Mouse (Mus musculus) forebrain, embryonic 13.5 days (tissue): Measurements from ENCODE around the gene 2210016F16Rik. TPM values are rescaled to one million over a fixed set of nuclear protein-coding genes. Genes with fewer than 3 reads are reported as not detected.
A peak's percentile ranks its signal among the peaks of the same experiment; 100 is the strongest.
"Not testable (repeated sequence)": the region's sequence is repeated elsewhere in the genome, so short reads cannot be mapped to it uniquely, and the experiment has no call there.

Source experiments
- ATAC-seq: fragments of 200-750 bp; cut with Nextera tagmentation; 2 replicates; pipeline ENCODE4 v1.8.0; 2017
- H3K27ac ChIP-seq: fragments of 300-500 bp; sonication (generic); 2 replicates; pipeline ENCODE4 v1.5.1; 2015; ENCODE audit warnings: inconsistent platforms, mild to moderate bottlenecking, moderate library complexity
- H3K27me3 ChIP-seq: fragments of 300-500 bp; sonication (generic); 2 replicates; pipeline ENCODE4 v1.6.1; 2015; ENCODE audit warnings: mild to moderate bottlenecking, inconsistent platforms
- H3K36me3 ChIP-seq: fragments of 300-500 bp; sonication (generic); 2 replicates; pipeline ENCODE4 v1.6.1; 2015; ENCODE audit warnings: mild to moderate bottlenecking, inconsistent platforms; ENCODE audit not compliant: poor library complexity, severe bottlenecking
- H3K4me1 ChIP-seq: fragments of 300-500 bp; sonication (generic); 2 replicates; pipeline ENCODE4 v1.6.1; 2015; ENCODE audit warnings: inconsistent platforms
- H3K4me2 ChIP-seq: fragments of 300-500 bp; sonication (generic); 2 replicates; pipeline ENCODE4 v1.6.1; 2015; ENCODE audit warnings: inconsistent platforms, mild to moderate bottlenecking, moderate library complexity
- H3K4me3 ChIP-seq: fragments of 300-500 bp; sonication (generic); 2 replicates; pipeline ENCODE4 v1.5.1; 2015; ENCODE audit warnings: mild to moderate bottlenecking, inconsistent platforms
- H3K9ac ChIP-seq: fragments of 300-500 bp; sonication (generic); 2 replicates; pipeline ENCODE4 v1.6.1; 2015; ENCODE audit warnings: mild to moderate bottlenecking, inconsistent platforms
- H3K9me3 ChIP-seq: fragments of 300-500 bp; sonication (generic); replicated peaks from 2 replicates; pipeline ENCODE4 v1.6.1; 2016; ENCODE audit warnings: inconsistent platforms
- WGBS: fragments of 180-500 bp; shearing (Covaris S2); methylation state at CpG from one replicate; pipeline ENCODE4 v1.1.7; 2015; 5-methylcytosine and 5-hydroxymethylcytosine counted together
- polyA plus RNA-seq: library from polyadenylated mRNA; unstranded; fragments of >200 nt; fragmentation: Nextera tagmentation; extraction: Ambion mirVana; gene quantifications from 2 replicates; pipeline ENCODE4 v1.2.1, GENCODE M21; 2015

Gene 2210016F16Rik
- polyA plus RNA-seq, 1 experiment from 2014 or later, result 24.4 TPM

DNA sequence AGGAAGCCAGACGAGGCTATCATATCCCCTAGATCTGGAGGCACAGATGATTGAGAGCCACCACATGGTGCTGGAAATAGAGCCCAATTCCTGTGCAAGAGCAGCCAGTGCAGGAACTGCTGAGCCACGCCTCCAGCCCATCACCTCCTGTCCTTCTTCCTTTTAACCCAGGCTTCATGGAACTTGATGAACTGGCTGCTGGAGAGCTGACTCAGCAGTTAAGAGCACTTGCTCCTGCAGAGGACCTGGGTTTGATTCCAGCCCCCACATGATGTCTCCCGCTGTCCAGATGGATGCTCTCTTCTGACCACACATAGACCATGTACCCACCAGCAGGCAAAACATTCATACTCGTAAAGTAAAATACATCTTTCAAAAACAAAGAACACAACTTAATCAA is 16.2 kb downstream of the 2210016F16Rik start:
- H3K4me2 ChIP-seq, result no peak overlapping the region
- no peaks in the 10 kb centered on the region for H3K9me3 ChIP-seq
- no peaks in the 10 kb centered on the region for H3K4me1 ChIP-seq
- ATAC-seq, result no peak
- no peaks in the 10 kb centered on the region for H3K27me3 ChIP-seq
- 87% methylated on average over 4 of the region's 4 CpGs for WGBS
- no peak overlapping the region for H3K27ac ChIP-seq
- H3K4me3 ChIP-seq, result no peak overlapping the region
- H3K9ac ChIP-seq, result no peak overlapping the region
- H3K36me3 ChIP-seq, result no peaks in the 10 kb centered on the region

DNA sequence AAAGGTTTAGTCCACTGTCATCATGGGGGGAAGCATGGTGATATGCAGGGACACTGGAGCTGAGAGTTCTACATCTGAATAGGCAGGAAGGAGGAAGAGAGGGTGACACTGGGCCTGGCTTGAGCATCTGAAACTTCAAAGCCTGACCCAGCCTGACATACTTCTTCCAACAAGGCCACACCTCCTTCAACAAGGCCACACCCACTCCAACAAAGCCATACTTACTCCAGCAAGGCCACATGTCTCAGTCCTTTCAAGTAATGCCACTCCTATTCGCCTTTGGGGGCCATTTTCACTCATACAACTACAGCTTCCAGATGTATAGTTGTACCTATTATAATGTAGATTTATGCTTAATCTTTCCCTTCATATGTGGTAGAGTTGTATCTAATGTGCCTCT is 17.4 kb downstream of the 2210016F16Rik start:
- Histone ChIP-seq H3K27ac (no peak overlapping the region), H3K27me3 (no peaks in the 10 kb centered on the region), H3K4me2 (no peak overlapping the region), H3K36me3 (no peaks in the 10 kb centered on the region), H3K4me1 (no peaks in the 10 kb centered on the region), H3K4me3 (no peak overlapping the region), H3K9me3 (no peaks in the 10 kb centered on the region), H3K9ac (no peak overlapping the region)
- WGBS, result 71% methylated on average over 1 of the region's 1 CpGs
- ATAC-seq, result no peak

DNA sequence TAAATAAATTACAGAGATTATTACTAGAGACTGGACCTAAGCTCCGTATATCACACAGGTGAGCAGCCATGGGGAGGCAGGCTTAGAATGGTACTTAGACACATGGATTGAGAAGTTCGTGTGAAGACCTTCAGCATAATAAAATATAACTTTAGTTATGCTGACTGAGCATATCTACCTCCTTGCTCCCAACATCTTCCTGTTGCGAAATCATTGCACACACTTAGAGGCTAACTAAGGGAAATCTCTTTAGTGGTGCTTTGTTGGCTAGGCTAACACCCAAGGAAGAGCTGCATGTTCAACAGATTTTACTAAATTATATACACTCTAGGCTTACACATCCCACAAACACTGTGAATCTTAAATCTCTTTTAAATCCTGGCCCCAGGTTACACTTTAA is 18.7 kb downstream of the 2210016F16Rik start:
- Histone ChIP-seq H3K36me3 (no peaks in the 10 kb centered on the region), H3K27ac (no peak overlapping the region), H3K9me3 (no peaks in the 10 kb centered on the region), H3K27me3 (no peaks in the 10 kb centered on the region), H3K4me3 (no peak overlapping the region), H3K4me1 (no peaks in the 10 kb centered on the region), H3K9ac (no peak overlapping the region), H3K4me2 (no peak overlapping the region)
- 94% methylated on average over 3 of the region's 3 CpGs for WGBS
- ATAC-seq, result no peak

DNA sequence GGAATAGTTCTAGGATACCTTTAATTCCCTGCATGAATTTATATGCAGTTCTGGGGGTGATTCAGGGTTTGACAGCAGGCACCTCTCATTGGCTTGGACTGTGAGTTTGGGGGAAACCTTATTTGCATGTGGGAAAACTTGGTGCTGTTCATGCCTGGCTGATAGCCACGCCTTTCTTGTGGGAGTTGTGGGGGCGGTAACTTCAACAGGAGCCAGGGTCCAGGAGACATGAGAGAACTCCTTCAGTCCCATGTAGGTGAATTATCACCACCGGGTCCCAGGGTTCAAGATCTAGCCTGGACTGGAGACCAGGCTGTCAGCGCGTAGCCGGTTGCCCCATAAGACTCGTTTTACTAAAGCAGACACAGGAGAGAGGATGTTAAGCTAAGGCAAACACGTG is 19.8 kb downstream of the 2210016F16Rik start:
- not testable (repeated sequence) for H3K4me1 ChIP-seq, H3K9ac ChIP-seq, ATAC-seq, H3K27ac ChIP-seq, H3K9me3 ChIP-seq, H3K36me3 ChIP-seq, H3K4me3 ChIP-seq, H3K4me2 ChIP-seq, H3K27me3 ChIP-seq
- WGBS, result 84% methylated on average over 8 of the region's 8 CpGs

DNA sequence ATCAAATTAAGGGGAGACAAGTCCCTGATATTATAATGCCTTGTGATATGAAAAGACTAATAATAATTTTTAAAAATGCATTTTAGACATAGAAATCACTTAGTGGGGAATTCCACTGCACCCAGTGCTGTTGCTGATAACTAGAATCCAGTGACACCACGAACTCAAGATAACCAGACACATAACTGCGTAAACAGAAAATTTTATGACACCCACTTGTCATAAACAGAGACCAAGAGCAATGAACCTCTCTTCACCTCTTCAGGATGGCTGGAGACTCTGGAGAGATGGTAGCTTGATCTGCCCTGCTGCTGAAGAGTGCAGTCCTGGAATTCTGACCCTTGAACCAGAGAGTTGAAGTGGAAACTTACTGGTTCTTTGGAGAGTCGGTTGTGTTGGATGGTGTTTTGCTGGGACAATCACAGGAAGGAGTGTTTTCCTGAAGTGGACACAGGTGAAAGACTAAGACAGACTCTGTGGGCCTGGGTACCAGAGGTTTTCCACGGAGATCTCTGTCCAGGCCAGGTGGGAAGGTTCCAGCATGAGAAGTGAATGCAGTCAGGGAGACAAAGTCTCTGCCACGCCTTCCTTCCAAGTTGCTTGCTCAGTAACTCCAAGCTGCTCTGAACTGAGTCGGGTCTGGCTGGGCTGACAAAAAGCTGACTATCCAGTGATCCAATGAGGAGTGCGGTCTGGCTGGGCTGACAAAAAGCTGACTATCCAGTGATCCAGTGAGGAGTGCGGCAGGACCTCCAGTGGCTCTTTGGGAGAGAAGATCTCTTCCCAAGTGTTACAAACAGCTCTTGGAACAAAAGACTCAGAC is 20.5 kb downstream of the 2210016F16Rik start:
- 79% methylated on average over 8 of the region's 8 CpGs for WGBS
- H3K27me3 ChIP-seq, result no peaks in the 10 kb centered on the region
- H3K9me3 ChIP-seq, result no peaks in the 10 kb centered on the region
- H3K4me1 ChIP-seq, result no peaks in the 10 kb centered on the region
- ATAC-seq, result no peak
- H3K9ac ChIP-seq, result no peak overlapping the region
- H3K4me3 ChIP-seq, result no peak overlapping the region
- no peaks in the 10 kb centered on the region for H3K36me3 ChIP-seq
- no peak overlapping the region for H3K27ac ChIP-seq
- H3K4me2 ChIP-seq, result no peak overlapping the region

DNA sequence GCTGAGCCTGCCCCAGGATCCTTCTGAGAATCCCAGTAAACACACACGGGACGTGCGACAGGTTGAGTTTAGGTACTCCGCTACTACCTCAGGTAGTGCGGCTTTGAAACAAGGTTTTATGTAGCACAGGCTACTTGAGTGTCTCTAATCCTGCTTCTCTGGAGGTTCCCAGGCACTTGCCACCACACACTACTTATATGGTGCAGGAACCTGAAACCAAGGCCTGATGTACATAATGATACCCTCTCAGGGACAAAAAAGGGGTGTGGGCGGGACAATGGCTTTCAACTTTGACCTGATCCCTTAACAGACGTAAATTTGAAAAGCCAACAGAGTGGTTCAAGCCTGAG is 25.7 kb downstream of the 2210016F16Rik start:
- Histone ChIP-seq H3K27me3 (no peaks in the 10 kb centered on the region), H3K36me3 (no peaks in the 10 kb centered on the region), H3K4me3 (peak overlapping the region; percentile 74), H3K9ac (peak overlapping the region; percentile 80), H3K9me3 (no peaks in the 10 kb centered on the region), H3K27ac (no peak overlapping the region), H3K4me2 (peak overlapping the region; percentile 95), H3K4me1 (0 out of 2 replicates have a peak, but pooled peaks cover 3% of the 10 kb centered on the region)
- no peak for ATAC-seq
- WGBS, result 3% methylated on average over 7 of the region's 7 CpGs

DNA sequence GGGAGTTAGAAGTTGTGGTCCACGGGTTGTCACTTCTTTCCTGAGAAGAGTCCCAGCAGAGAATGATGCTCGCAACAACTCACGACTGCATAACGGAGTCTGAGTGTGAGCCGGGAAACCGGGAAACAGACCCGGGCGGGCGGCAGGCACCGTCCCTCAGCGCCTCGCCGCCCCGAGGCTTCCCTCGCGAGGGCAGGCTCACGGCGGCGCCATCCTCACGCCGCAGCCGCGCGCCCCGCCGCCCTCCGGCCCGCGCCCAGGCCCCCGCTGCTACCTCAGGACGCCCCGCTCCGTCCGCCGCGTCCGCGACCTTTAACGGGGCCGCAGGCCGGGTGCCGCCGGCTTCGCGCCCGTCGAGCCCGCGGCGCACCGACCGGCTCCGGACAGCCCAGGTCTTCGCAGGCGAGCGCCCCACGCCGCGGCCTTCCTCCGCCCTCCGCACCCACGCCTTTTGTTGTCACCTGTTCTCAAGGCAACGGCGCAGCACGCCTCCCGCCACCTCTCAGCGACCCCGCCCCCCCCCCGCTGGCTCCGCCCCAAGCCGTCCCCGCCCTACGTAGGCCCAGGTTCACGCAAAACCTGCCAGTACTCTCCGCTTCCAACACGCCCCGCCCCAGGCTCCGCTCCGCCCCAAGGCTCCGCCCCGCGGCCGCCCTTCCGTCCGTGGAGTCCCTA is 26.3 kb downstream of the 2210016F16Rik start, which contains the start of gene Kif27:
Kif27 (minus strand) TSS at position 494 of the 675 bp plus-strand sequence.
- Histone ChIP-seq H3K27ac (no peak within 1 kb of the TSS), H3K36me3 (no peaks in the 10 kb centered on the region), H3K27me3 (no peaks in the 10 kb centered on the region), H3K9ac (peak within 1 kb of the TSS; percentile 80), H3K4me2 (peak within 1 kb of the TSS; percentile 95), H3K9me3 (no peaks in the 10 kb centered on the region), H3K4me3 (peak within 1 kb of the TSS; percentile 74), H3K4me1 (0 out of 2 replicates have a peak, but pooled peaks cover 3% of the 10 kb centered on the region)
- ATAC-seq, result peak; percentile 99
- WGBS, result under 1% methylated on average over 46 of the region's 85 CpGs

DNA sequence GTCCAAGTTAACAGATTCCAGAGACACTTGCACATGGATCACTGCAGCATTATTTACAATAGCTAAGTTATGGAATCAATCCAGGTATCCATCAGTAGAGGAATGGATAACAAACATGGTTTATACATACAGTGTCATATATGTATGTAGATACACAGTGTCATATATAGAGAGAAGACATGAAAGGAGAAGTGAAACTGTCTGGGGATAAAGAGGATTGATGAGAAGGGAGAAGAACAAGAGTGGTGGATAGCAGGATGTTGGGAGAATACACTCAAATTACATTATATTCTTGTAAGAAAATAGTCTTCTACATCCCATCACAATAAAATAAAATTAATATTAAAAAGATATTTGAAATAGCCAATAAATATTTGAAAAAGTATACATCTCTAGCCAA is 32.0 kb downstream of the 2210016F16Rik start:
- Histone ChIP-seq H3K4me2 (no peak overlapping the region), H3K9ac (no peak overlapping the region), H3K4me3 (no peak overlapping the region), H3K4me1 (no peaks in the 10 kb centered on the region), H3K27ac (no peak overlapping the region), H3K9me3 (no peaks in the 10 kb centered on the region), H3K27me3 (no peaks in the 10 kb centered on the region), H3K36me3 (no peaks in the 10 kb centered on the region)
- no peak for ATAC-seq

DNA sequence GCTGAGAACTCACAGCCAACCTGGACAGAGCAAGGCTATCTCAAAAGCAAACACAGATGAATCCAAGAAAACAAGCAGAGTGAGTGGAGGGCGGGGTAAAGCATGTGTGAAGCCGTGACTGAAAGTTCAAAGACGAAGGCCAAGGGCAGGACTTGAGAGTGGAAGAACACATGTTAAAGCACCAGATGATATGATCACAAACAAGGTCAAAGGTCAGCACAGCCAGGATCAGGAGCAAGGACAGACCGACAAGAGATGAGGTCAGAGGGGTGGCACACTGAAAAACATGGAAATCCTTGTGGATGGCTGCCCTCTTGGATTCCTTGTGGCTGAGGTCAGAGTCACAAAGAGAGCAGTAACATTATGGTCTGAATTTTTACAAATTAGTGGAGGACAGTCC is 34.4 kb downstream of the 2210016F16Rik start:
- 80% methylated on average over 4 of the region's 4 CpGs for WGBS
- Histone ChIP-seq H3K9me3 (no peaks in the 10 kb centered on the region), H3K4me1 (no peaks in the 10 kb centered on the region), H3K9ac (no peak overlapping the region), H3K27me3 (no peaks in the 10 kb centered on the region), H3K27ac (no peak overlapping the region), H3K36me3 (no peaks in the 10 kb centered on the region), H3K4me2 (no peak overlapping the region), H3K4me3 (no peak overlapping the region)
- no peak for ATAC-seq

DNA sequence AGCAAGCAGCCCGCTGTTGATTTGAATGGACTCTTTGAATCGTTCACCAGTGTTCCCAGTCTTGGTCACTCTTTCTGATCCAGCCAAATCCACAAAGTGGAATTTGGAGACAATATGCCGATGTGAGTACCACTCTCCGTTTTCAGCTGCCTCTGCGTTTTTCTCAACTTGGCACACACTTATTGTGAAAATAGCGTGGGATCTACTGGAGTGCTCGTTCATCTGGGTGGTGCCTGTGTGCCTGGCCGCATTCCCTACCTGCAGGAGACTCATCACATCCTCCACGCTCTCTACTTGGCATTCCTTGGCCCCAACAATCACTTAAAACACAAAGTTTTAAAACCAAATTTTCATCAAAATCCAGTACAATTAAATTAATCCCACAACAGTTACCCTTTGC is 40.5 kb downstream of the 2210016F16Rik start:
- 82% methylated on average over 9 of the region's 9 CpGs for WGBS
- no peak overlapping the region for H3K4me2 ChIP-seq
- no peak for ATAC-seq
- H3K9me3 ChIP-seq, result no peaks in the 10 kb centered on the region
- H3K36me3 ChIP-seq, result no peaks in the 10 kb centered on the region
- no peaks in the 10 kb centered on the region for H3K27me3 ChIP-seq
- no peak overlapping the region for H3K9ac ChIP-seq
- no peak overlapping the region for H3K27ac ChIP-seq
- H3K4me1 ChIP-seq, result no peaks in the 10 kb centered on the region
- no peak overlapping the region for H3K4me3 ChIP-seq

DNA sequence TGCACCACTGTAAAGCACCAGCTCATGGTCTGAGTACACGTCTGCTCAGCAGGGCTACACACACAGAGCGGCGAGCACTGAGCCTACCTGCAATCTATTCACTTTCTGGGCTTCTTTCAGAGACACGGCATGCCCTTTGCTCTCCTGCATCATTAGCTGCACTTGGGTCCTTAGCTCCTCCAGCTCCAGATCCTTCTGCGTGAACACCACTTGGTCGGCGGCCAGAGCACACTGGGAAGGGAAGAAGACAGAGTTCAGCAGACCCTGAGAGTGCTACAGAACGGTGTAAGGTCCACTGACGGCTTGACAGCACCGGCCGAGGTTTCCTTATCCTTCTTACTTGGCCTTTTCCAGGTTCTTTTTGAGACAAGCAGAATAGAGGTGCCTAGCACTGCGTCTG is 47.6 kb downstream of the 2210016F16Rik start:
- H3K9me3 ChIP-seq, result no peaks in the 10 kb centered on the region
- ATAC-seq, result no peak
- 77% methylated on average over 12 of the region's 12 CpGs for WGBS
- H3K4me1 ChIP-seq, result no peaks in the 10 kb centered on the region
- no peaks in the 10 kb centered on the region for H3K27me3 ChIP-seq
- H3K27ac ChIP-seq, result no peak overlapping the region
- no peak overlapping the region for H3K9ac ChIP-seq
- H3K36me3 ChIP-seq, result no peaks in the 10 kb centered on the region
- H3K4me3 ChIP-seq, result no peak overlapping the region
- no peak overlapping the region for H3K4me2 ChIP-seq

DNA sequence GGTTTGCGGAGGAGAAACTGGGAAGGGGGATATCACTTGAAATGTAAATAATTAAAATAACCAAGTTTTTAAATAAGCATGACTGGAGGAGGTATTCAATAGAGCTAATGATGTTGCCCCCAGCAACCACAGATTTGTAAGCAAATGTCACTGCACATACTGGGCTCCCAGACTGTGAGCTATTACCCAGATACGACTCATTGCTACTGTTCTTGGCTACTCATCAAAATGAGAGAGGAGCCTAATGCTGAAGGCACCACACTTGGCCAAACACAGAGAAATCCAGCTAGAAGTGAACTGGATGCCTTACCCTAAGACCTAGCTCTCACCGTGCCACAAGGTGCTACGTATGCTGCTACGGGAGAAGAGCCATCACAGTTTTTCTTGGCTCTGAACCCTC is 50.9 kb downstream of the 2210016F16Rik start:
- Histone ChIP-seq H3K4me2 (no peak overlapping the region), H3K9ac (no peak overlapping the region), H3K4me3 (no peak overlapping the region), H3K27me3 (no peaks in the 10 kb centered on the region), H3K4me1 (no peaks in the 10 kb centered on the region), H3K27ac (no peak overlapping the region), H3K36me3 (no peaks in the 10 kb centered on the region), H3K9me3 (no peaks in the 10 kb centered on the region)
- 93% methylated on average over 5 of the region's 5 CpGs for WGBS
- no peak for ATAC-seq
